13 mouse cellular contexts compared by ENCODE assay signal in genomic region chr6:86506309-86506708, GRCm38 (mm10).
"Had no signal": no experiment of that assay in that cellular context is flagged by ENCODE, and none has a peak within 500 bp of the region (broad histone marks: within the 10 kb centered on the region; RNA-seq: fewer than 3 reads in every experiment).

No protein-coding gene starts in this region.

- DNase-seq: liver, postnatal 0 days; right cerebral cortex, postnatal 14 days; thymus, adult 2 months; thymus, postnatal 25 days; thymus, postnatal 4 days had no signal

- H3K4me1 ChIP-seq: lung, embryonic 15.5 days; midbrain, embryonic 12.5 days; midbrain, embryonic 15.5 days; neural tube, embryonic 12.5 days; stomach, embryonic 15.5 days had no signal

- H3K9ac ChIP-seq: lung, embryonic 15.5 days; midbrain, embryonic 12.5 days; midbrain, embryonic 15.5 days; neural tube, embryonic 12.5 days; stomach, embryonic 15.5 days had no signal

- H3K27ac ChIP-seq: lung, embryonic 15.5 days; macrophage; midbrain, embryonic 12.5 days; midbrain, embryonic 15.5 days; neural tube, embryonic 12.5 days; stomach, embryonic 15.5 days; stomach, postnatal 0 days had no signal

- H3K4me3 ChIP-seq: lung, embryonic 15.5 days; megakaryocyte, embryonic 14.5 days; midbrain, embryonic 12.5 days; midbrain, embryonic 15.5 days; neural tube, embryonic 12.5 days; stomach, embryonic 15.5 days had no signal

- H3K9me3 ChIP-seq: lung, embryonic 15.5 days; megakaryocyte, embryonic 14.5 days; midbrain, embryonic 12.5 days; midbrain, embryonic 15.5 days; neural tube, embryonic 12.5 days; stomach, embryonic 15.5 days had no signal

- H3K27me3 ChIP-seq: lung, embryonic 15.5 days; midbrain, embryonic 12.5 days; midbrain, embryonic 15.5 days; neural tube, embryonic 12.5 days; stomach, embryonic 15.5 days had no signal

- H3K36me3 ChIP-seq: lung, embryonic 15.5 days; midbrain, embryonic 12.5 days; midbrain, embryonic 15.5 days; neural tube, embryonic 12.5 days; stomach, embryonic 15.5 days had no signal
